Mouse (Mus musculus): ENCODE measurements at regions not wholly inside any gene's neighbourhood (a gene's known extent, or its start where the extent isn't known, plus 50 kb on each side); places are given as distances from the start of the nearest gene placed in this dataset.

GRCm38 (mm10) chr9:41833408-41833807 is 290.7 kb downstream of the Sorl1 start:
- no peak for DNase-seq

GRCm38 (mm10) chr9:41827356-41827755 is 296.7 kb downstream of the Sorl1 start:
- DNase-seq: no peak

DNA sequence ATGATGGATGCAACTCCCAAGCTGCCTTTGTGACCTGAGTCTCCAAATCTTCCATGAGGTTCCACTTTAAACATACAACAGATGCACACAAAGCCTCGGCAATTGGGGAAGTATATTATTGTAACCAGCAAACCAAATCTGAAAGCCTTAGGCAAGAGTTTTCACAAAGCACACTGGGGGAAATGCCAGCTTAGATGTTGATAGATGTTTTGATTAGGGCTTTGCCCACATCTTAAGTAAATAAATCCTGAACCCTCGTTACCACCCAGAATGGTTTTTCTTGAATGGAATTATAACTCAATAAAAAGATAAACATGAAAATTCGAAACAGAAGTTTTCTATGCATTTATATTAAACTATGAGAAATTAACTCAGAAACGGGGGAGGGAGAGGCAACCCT is 302.7 kb downstream of the Sorl1 start:
- DNase-seq: no peak

- no peak for DNase-seq
Observed at GRCm38 (mm10) chr9:41817740-41818461, 306.2 kb downstream of the Sorl1 start.

GRCm38 (mm10) chr9:41815921-41816320 is 308.2 kb downstream of the Sorl1 start:
- DNase-seq: no peak

DNA sequence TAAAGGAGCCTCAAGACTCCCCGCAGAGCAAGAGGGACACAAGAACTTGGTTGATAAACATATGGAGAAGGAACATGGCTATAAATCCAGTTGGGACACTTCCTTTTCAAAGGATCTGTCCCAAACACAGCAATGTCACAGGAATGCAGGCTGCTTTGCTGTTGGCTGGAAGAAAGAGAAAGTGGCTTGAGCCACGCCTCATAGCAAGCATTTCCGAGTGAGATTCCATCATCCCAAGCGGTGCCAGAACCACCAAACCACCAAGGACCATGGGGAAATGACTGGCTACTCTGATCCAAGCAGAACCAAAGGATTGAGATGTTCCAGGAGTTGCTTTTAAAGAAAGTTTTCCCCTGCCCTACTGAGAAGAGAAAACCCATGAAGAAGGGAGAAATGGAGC is 314.8 kb downstream of the Sorl1 start:
- no peak for DNase-seq

- no peak for DNase-seq
Observed at GRCm38 (mm10) chr9:41808791-41809190, 315.3 kb downstream of the Sorl1 start.

DNA sequence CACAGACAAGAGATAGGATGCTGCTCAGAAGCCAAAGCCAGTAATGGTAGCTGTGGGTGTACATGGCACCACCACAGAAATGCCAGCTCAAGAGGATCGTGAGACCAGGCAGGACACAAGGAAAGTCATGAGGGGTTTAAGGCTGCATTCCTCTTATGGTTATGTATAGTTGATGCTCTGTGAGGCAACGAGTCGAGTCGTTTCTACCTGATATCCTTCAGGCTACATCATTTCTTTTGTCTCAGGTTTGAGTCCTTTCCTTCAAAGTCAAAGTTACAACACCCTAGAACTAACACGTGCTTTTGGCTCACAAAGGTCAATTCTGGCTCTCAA is 317.8 kb downstream of the Sorl1 start:
- no peak for DNase-seq

GRCm38 (mm10) chr9:41805491-41806288 is 318.4 kb downstream of the Sorl1 start:
- no peak for DNase-seq

GRCm38 (mm10) chr9:41804711-41805331 is 319.3 kb downstream of the Sorl1 start:
- no peak for DNase-seq

GRCm38 (mm10) chr9:41803680-41804460 is 320.2 kb downstream of the Sorl1 start:
- DNase-seq: no peak

DNA sequence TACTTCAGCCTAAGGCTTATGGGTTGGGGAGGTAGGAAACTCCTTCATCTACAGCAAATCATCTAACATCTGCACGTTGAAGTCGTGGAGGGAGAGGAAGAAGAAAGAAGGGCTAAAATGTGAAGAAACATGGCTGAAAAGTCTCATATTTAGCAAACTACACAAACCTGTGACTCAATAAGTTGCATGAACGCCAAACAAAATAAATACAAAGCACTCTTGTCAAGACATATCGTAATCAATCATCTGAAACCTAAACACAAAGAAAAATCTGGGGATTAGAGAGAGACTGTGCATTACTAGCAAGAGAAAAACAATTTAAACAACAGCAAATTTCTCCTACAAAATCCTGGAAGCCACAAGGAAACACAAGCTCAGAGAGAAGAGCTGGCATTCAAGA is 322.7 kb downstream of the Sorl1 start:
- DNase-seq: no peak

DNA sequence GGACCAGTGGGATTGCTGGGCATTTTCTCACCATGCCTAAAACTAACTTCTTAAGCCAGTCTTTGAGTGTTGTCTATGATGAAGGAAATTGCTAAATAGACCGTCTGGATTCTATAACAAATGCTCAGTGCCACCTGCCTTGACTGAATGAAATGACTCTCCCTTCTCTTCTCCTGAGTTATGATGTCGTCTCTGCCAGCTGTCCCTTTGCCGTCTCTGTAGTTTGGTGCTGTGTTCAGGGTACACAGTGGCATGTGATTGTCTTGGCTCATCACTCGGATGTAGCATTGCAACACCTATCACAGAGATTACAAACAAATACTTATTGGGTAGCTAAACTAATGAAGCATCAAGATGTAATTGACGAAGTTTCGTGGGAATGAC is 331.3 kb downstream of the Sorl1 start:
- DNase-seq: no peak

DNA sequence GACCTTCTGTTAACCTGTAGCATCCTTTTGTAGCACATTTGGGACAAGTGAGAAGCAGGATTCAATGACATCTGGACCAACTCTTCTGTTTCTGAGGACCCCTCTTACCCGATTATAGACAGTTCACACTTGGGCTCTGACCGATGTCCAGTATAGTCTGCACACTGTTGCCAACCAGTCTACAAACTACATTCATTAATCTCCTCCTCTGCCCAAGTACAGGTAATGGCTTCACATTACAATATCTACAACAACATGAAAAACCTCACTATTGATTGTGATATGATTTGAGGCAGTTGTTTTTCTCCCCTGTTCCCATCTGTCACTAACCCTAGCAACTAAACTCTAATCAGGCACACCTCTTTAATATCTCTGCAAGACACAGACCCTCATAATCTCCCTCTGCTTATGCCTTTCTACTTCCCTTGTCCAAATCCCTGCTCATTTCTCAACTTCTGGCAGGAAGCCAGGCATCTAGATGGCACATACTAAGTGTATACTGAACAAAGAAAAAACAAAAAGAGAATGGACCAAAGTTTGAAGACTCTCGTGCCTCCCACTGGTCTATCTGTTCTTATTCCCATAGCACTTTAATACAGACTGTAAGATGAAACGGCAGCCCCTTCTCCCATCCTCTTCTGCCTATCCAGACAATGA is 331.8 kb downstream of the Sorl1 start:
- DNase-seq: no peak

- no peak for DNase-seq
Observed at GRCm38 (mm10) chr9:41791501-41792172, 332.5 kb downstream of the Sorl1 start.

DNA sequence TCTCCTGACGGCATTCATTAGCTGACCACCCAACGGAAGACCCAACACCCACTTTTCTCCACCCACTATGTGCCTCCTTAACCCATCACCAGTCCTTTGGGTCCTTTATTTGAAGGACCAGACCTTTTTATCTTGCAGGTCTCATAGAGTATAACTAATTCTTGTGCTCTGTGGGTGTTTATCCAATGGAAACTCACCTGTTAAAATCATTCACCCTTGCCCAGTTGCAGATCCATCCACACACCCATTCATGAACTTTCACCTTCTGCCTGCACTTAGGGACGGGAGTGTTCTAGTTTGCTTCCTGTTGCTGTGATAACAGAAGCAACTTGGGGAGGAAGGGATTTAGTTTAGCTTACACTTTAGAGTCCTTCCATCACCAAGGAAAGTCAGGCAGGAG is 339.0 kb downstream of the Sorl1 start:
- DNase-seq: no peak

- DNase-seq: no peak
Observed at GRCm38 (mm10) chr9:41772281-41772902, 351.7 kb downstream of the Sorl1 start.

DNA sequence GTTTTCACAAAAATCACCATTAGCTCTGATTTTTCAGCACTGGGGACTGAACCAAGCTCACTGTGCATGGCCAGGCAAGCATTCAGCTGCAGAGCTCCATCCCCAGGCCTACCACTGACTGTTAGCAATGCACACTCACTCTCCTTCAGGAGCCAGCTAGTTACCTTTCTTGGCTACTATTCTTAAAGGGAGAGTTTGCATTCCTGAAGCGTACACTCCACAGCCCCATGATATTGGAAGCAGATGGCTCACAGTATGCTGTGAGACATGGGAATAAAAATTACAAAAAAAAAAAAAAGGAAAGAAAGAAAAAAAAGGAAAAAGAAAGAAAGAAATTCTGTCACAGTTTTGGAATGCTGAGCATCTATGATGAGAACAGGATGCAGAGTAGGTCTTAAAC is 352.8 kb downstream of the Sorl1 start:
- DNase-seq: no peak

- no peak for DNase-seq
Observed at GRCm38 (mm10) chr9:41768316-41768715, 355.8 kb downstream of the Sorl1 start.

DNA sequence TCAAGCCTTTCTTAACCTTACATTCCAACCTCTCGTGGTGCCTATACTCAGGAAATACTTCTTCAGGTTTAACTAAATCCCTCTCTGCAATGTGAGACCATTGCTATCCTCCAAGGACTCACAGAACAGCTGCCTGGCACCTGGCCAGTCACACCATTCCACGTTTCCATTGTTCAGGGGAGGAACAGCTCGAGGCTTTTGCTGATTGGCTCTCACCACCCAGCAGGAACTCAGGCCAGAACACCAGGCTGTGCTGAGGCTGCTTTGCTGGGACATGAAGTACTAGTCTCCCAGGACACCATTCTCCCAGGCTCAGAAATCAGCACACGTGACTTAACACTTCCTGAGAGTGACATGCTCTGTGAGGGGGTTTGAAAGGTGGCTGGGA is 357.6 kb downstream of the Sorl1 start:
- DNase-seq: peak; percentile 18

GRCm38 (mm10) chr9:41765816-41766532 is 358.1 kb downstream of the Sorl1 start:
- no peak for DNase-seq

Data from adrenal gland, adult 8-10 months (tissue).